ENCODE assay signal across 8 mouse cellular contexts in genomic region chr9:64956337-64956736, GRCm38 (mm10). TPM values are rescaled to one million over a fixed set of nuclear protein-coding genes. Genes with fewer than 3 reads are reported as not detected.
A peak's percentile ranks its signal among the peaks of the same experiment; 100 is the strongest.
DNase-seq lines count a peak whose midpoint lies in the region; ATAC-seq lines count a peak whose summit lies in the region.

No protein-coding gene starts in this region.

- WGBS in hindbrain, embryonic 15.5 days = 34% methylated on average over 12 of the region's 12 CpGs

- no peaks in the 10 kb centered on the region for H3K36me3 ChIP-seq in hindbrain, embryonic 15.5 days

- peak; percentile 11 to 17 for DNase-seq in frontal cortex, postnatal 36 days (ENCODE audit: low spot score in 2 of 2)
- DNase-seq in frontal cortex, postnatal 14 days (ENCODE audit: low spot score in 2 of 2) = no peak
- DNase-seq in 3134 (ENCODE audit: extremely low read depth, insufficient read length, low spot score) (peak; percentile 53), adipocyte (ENCODE audit: low spot score) (peak; percentile 31)
- peak; percentile 34 for DNase-seq in lung, postnatal 10 days
- DNase-seq in thymus, postnatal 36 days = peak; percentile 32 to 51
- no peak for DNase-seq in testis, postnatal 10 days (ENCODE audit: low spot score)

- peak overlapping the region; percentile 0; the same call in 1 of the 2 replicates for H3K4me2 ChIP-seq in hindbrain, embryonic 15.5 days

- no peaks in the 10 kb centered on the region for H3K9me3 ChIP-seq in hindbrain, embryonic 15.5 days

- H3K27me3 ChIP-seq in hindbrain, embryonic 15.5 days = 0 out of 2 replicates have a peak, but pooled peaks cover under 1% of the 10 kb centered on the region

- no peak overlapping the region for H3K27ac ChIP-seq in hindbrain, embryonic 15.5 days (replicated peaks)

- ATAC-seq in hindbrain, embryonic 15.5 days (ENCODE audit: low FRiP score, low read depth) = no peak

- H3K9ac ChIP-seq in hindbrain, embryonic 15.5 days = no peak overlapping the region

- H3K4me1 ChIP-seq in hindbrain, embryonic 15.5 days (replicated peaks) = peaks cover 12% of the 10 kb centered on the region

- H3K4me3 ChIP-seq in hindbrain, embryonic 15.5 days = no peak overlapping the region

RNA-seq across cellular contexts. Expression of gene Ints14, which starts 4.4 kb away (rescaled TPM):
- polyA plus RNA-seq in hindbrain, embryonic 15.5 days (2015; fragmentation: Nextera tagmentation; extraction: Ambion mirVana) = 33.3 and 35.8 TPM in 2 replicates

RNA-seq across cellular contexts. Expression of gene Slc24a1, which starts 4.9 kb away (rescaled TPM):
- polyA plus RNA-seq in hindbrain, embryonic 15.5 days (2015; fragmentation: Nextera tagmentation; extraction: Ambion mirVana) = 0.10 TPM in 1 of 2 replicates, not detected in the other

Comparison
In these comparisons a context has a peak if more than half of its experiments do, and no peak if none do; other contexts are left out.
1. DNase-seq: peak in frontal cortex, postnatal 36 days (2 of 2), 3134 (single experiment), adipocyte (single experiment), lung, postnatal 10 days (single experiment) and thymus, postnatal 36 days (2 of 2); none in frontal cortex, postnatal 14 days (0 of 2) and testis, postnatal 10 days (single experiment).